Mouse (Mus musculus): Measurements from ENCODE around the gene Irs3.

The Irs3 gene

DNA sequence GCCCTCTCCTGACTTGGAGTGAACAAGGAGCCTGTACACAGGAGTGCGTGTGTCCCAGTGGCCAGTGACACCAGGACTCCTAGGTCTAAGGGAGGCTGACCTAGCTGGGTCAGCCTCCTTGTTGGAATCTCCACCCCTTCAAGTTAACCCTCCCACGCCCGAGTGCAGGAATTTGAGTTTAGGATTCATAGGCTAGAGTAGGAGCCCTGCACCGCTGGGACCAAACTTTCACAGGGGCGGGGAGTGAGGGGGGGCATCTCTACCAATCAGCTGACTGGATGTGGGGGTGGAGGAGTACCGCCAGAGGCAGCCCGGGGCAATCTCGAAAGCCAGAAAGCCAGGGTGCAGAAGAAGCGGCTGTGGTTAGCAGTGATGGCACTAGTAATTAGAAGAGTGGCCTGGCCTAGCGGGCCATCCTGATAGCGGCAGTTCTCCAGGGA lies at the start of gene Irs3:
TSS of gene Irs3 (minus strand) at position 63 of the 440 bp plus-strand sequence.
- peak; percentile 59 to 77 for DNase-seq

DNA sequence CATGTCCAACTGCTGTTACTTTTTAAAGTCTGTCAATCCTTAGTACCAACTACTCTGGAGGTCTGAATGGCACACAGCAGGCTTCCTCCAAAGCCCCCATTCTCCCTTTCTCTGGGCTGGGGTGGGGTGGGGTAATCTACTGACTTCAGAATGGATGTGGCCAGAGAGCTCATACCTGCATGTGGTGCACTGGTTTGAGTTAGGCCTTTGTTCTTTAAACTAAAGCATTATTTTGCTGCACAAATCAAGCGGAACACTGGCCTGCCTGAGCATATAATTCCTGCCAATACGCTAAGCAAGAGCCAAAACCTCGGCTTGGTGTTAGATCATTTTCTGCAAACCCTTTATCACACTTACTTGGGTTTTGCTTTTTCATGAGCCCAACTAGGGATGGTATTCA lies 49.3 kb upstream of the Irs3 start:
- DNase-seq, result no peak

DNA sequence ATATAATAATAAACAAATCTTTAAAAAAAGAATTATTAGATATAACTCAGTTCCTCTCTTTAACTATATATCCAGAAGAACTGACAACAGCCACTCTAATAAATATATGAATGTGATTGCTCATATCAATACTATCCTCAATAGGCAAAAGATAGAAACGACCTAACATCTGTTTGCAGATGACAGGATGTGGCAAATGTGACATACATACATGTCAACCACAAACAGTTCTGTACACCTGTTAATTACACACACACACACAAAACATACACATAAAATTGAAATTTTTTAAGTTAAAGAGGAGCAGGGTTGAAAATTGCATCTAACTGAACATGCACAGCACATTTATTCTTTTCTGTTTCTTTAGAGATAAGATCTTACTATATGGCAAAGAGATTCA lies 46.4 kb upstream of the Irs3 start:
- DNase-seq, result no peak

DNA sequence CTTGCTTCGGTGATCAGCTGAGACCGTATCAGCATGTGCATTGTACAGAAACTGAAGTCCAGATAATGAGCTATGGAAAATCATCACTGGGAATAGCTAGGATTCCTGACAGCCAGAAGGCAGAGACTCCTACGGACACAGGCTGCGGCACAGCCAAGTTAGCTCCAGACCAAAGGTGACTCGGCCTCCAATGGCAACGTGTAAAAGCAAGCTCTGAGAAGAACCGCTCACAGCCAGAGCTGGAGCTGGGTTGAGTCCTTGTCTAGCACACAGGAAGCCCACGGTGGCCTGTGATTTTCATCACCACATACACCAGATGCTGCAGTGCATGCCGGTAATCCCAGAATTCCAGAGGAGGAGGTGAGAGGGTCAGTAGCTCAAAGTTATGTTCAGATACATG lies 45.0 kb upstream of the Irs3 start:
- DNase-seq, result peak; percentile 34 to 66

DNA sequence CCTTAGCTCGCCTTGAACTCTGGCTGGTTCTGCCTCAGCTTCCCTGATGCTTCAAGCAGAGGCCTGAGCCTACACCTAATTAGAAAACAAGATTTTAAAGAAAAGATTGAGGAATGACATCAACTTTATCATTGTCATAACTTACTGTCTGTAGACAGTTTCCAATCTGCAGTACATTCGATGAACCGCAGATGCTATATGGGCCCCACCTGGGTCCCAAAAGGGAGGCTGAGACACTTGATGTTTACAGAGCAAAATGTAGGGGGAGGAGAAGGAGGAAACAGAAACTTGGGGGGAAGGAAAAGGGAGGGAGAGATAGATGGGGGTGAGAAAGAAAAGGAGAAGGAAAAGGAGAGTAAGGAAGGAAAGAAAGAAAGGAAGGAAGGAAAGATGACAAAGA lies 44.5 kb upstream of the Irs3 start:
- no peak for DNase-seq

DNA sequence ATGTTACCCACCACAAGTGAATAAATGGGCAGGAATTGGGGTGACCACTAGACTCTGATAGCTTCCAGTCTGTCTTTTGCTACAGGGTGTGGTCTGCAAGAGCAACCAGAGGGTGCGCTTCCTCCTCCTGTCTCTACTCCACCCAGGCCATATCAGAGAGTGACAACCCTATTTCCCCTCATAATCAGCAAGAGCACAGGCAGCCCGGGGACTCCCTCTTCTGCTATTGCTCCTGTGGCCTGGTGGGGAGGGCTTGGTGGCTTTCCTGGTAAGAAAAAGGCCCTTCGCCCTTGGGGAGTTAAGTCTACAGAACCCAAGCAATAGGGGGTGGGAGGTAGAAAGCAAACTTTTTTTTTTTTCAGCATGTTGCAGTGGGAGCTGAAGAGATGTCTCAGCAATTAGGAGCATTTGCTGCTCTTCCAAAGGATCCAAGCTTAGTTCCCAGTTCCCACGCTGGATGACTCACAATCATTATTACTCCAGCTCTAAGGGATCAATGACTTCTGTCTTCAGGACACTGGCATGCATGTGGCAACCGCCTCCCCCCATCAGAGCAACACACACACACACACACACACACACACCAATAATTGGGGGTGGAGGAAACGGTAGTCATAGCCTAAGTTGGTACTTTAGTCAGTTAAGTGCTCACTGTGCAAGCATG lies 40.7 kb upstream of the Irs3 start:
- DNase-seq, result no peak

DNA sequence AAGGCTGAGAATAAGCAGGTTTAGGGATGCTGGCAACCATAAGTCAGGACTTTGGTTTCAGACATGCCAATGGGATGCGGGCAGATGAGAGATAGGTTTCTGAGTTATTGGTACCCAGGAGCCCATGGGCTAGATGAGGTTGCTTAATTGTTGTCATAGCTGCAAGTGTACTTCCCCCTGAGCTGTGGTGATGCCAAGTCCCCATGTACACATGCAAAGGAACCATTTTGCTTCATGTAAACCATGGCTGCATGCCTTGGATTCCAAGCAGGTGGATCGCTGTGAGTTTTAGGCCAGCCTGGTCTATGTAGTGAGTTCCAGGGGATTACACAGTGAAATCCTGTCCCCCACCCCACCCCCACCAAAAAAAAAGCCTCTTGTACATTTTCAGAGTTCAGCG lies 40.1 kb upstream of the Irs3 start:
- no peak for DNase-seq

DNA sequence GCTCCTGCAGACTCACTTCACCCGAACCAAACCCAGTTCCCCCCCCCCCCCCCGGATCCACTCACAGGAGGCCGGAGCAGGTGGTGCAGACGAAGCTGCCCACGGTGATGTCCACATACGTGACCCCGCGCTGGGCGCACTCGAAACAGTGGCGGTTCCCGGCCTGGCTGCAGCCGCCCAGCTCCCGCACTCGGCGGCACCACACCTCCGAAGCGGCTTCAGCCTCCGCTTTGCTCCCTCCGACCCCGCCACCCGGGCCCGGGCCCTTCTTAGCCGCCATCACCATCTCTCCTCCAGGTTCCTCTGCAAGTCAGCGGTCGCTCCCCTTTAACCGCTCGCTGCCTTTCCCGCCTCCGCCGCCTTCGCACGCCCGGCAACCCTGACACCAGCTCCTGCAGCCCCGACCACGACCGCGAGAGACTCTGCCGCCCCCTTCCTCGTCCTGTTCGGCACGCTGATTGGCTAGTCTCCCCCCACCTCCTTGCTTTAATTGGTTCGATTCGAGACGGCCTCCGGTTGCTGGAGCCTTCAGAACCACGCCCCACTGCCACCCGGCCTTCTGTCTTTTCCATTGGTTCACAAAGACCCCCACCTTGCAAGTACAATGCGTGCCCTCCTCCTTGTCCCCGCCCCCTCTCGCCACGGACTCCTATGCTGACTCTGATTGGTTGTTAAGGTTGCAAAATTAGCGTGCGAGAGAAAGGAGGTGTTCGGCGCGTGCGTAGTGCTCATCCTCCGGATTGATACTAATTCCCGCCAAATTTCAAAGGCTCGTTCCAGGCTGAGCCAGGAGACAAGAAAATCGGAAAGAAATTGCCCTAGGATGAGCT lies 39.0 kb upstream of the Irs3 start, which contains the start of gene Agfg2:
TSS of gene Agfg2 (minus strand) at position 433 of the 830 bp plus-strand sequence.
- DNase-seq, result peak; percentile 100

DNA sequence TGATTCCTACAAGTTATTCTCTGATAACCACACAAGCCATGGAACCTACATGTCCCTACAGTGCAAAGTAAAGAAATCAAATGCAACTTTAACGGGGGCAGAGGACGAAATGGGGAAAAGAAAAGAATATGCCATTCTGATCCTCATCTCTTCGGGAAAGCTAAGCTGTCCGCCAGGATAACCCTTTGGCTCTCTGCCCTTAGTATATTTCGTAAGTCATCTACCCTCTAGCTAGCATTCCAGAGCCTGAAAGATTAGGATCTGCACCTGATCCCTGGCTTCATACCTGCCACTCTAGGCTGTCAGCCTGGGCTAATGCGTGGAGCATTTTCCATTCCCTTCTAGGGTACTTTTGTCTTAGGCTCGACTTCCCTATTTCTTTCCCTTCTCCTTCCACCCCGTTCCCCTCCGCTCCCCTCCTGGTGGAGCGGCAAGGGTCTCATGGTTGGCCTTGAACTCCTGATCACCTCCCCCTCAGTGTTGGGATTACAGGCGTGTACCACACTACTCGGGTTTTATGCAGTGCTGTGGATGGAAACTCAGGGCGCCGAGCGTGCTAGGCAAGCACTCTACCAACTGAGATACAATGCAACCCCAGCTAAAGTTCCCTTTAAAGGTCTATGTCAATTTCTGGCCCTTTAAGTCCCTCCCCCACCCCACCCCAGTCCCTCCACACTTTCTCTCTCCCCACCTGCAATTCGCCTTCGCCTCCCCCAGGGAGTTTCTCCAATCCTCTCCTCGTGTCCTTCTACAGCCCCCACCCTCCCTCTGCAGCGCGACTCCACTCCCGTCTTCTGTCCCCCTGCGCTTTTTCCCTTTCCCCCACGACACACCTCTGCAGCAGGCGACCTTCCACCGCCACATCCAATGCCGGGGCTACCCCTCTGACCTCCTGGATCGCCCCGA lies 38.1 kb upstream of the Irs3 start:
- peak in 1 of 2 experiments; percentile 64 for DNase-seq

DNA sequence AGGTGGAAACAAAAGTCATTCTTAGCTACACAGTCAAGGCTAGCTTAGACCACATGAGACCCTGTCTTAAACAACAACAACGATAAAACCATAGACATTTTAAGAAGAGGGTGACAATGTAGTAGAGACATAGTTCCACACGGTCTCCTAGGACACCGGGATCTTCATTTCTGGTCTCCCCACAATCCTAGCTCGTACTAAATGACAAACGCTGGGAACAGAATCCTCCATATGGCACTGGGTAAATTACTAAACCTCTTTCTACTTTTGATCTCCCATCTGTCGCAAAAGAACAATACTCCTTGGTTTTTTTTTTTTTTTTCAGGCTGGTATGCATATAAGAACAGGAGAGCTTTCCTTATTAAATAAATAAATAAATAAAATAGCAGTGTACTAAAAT lies 37.0 kb upstream of the Irs3 start:
- DNase-seq, result no peak

DNA sequence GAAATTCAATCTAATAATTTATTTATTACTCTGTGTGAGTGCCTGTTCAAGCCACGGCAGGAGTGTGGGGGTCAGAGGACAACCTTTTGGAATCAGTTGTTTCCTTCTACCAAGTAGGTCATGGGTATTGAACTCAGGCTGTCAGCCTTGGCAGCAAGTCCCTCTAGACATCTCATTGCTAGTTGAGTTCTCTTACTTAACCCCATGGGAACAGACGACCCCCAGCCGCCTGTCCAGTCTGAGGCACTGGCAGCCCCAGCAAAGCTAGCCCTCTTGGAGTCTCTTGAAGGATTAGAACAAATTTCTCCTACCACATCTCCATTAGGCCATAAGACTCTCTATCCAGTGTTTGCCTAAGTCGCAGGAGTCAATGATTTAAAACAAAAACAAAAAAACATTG lies 34.2 kb upstream of the Irs3 start:
- DNase-seq, result peak in 1 of 2 experiments; percentile 32

DNA sequence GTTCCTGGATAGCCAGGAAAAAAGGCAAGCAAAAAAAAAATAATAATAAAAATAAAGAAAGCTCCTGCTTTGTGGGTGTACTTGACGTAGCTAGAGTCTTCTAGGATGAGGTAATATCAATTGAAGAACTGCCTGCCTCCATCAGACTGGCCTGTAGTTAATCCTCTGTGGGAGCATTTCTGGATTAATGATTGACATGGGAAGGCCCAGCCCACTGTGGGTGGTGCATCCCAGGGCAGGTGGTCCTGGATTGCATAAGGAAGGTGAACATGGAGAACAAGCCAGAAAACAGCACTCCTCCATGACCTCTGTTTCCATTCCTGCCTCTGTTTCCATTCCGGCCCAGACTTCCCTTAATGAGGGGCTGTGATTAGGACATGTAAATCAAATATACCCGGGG lies 33.2 kb upstream of the Irs3 start:
- DNase-seq, result peak; percentile 43 to 71

DNA sequence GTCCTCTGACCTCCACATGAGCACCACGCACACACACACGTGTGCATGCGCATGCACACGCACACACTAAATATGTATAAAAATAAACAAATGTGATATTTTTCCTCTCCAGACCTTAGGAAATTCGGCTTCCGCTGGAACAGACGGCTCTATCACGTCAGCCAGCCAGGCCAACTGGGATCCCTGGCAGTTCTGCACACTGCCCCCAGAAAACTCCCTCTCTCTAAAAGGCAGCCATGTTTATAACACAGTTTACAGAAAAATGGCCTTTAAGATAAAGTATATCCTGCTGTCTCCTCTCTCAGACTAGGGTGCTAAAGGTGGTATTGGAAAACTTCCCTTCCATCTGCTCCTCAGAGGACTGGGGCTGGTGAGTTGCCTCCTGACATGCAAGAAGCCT lies 32.3 kb upstream of the Irs3 start:
- no peak for DNase-seq

DNA sequence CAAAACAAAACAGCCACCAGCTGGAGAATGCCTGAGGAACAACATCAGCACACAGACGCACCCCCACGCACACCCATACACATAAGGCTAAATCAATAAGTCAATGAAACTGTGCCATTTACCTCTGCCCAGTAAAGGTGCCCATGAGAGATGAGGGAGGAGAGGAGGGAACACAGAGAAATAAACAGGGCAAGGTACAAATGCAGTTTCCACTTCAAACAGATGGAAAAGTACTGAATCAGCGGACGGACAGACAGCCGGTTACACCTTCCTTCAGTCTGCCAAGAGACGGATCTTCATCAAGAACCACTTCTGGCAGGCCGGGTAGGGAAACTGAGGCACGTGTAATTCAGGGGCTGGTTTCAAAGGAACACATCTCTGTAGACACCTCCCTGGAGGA lies 29.3 kb upstream of the Irs3 start:
- DNase-seq, result peak; percentile 31 to 59

DNA sequence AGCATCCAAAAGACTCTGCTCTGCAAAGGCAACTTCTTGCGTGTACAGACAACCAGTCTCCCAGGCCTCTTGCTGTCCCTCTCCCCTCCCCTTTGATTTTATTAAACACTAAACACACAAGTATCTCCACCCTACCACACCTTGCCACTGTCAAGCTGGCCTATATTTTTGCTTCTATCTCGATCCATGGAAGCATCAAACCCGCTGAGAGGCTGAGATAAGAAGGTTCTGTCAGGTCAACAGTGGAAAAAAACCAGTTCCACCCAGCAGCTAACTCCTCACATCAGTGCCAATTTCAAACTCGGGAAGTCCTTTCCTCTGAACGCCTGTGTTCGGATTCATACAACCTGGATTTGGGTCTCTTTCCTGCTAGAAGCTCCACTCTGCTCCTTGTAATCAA lies 27.5 kb upstream of the Irs3 start:
- peak in 1 of 2 experiments; percentile 22 for DNase-seq

DNA sequence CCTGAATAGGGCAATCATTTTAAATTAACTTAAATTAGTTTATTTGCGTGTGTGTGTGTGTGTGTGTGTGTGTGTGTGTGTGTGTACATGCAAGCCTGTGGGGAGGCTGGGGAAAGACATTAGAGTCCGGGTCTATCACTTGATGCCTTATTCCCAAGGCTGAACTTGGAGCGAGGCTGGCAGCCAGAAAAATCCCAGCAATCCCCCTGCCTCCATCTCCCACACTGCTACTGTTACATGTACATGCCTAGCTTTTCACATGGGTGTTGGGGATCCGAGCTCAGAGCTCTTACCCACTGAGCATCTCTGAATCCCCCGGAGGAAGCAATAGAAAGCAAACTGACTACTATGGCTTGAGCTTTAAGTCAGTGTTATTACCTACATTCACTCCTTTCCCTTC lies 26.8 kb upstream of the Irs3 start:
- DNase-seq, result no peak

DNA sequence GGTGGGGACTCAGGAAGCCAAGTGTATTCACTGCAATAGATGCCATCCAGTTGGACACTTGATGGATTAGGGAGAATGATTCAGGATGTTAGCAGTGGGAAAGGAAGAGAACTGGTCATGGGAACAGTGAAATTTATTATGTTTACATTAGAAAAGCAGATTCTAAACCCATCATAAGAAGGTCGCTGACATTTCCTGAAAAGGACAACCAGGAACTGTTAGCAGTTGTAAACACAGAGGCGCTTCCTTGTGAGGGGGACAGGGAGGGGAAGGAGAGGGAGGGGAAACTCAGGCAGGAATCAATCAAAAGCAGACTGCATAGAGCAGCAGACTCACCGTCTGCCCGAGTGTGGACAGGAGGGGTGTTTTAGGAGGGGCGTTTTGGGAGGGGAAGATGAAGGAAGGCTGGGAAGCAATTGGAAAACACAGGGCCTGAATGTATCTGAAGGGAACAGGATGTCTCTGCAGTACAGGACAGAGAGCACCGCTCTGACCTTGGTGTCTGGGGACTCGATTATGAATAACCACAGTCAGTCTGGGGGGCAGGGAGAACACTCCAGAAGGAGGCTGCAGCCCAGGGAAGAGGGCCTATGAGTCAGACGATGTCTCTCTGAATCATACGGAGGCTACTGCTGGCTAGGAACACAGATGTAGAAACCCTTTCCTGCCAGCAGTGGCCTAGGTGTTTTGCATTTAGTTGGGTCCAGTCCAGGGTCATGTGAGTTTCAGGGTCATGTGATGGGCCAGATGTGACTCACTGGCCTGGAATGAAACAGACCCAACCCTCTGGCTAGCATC lies 26.1 kb upstream of the Irs3 start:
- DNase-seq, result peak; percentile 90 to 91

DNA sequence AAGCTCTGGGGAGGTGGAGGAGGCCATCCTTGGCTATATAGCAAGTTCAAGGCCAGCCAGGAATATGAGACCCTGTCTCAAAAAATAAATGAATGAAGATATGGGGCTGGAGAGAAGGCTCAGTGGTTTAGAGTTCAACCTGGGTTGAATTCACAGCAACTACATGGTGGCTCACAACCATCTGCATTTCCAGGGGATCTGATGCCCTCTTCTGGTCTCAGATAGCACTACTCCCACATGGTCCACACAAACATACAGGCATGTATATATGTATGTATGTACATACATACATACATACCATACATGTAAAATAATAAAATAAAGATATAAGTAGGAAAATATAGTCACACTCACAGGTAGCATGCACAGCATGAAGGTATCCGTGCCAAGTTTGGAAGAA lies 24.7 kb upstream of the Irs3 start:
- no peak for DNase-seq

DNA sequence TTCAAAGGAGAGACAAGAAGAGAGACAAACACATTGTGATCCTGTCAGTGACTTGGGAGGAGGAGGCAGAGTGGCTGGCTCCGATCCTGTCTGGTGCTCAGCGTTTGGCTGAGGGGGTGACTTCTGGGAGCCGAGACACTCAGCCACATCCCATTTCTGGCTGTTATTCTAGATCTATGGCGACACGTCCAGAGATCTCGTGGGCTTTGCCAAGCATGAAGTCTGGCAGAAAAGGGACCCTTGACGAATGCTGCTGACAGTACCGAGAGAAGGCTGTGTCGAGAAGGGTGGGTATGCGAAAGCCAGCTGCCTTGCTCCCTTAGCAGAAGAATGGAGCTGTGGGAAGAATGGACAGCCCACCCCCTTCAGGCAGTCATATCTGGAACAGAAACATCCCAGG lies 23.5 kb upstream of the Irs3 start:
- peak in 1 of 2 experiments; percentile 28 for DNase-seq

DNA sequence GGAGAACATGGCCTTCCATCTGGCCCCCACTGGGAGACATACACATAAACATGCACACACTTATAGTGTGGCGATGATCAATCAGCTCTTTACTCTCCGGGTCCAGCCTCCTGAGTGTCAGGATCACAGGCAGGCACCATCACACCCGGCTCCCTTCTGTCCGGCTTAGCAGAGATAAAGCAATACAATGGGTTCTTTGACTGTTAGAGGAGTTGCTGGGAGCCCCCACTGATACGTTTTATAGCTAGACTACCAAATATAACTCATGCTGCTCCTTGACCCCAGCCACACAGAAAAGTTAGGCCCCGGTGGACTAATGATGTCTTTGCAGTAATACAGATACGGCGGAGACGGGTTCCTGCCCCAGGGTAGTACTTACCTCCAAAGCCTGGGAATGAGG lies 17.5 kb upstream of the Irs3 start:
- DNase-seq, result no peak

DNA sequence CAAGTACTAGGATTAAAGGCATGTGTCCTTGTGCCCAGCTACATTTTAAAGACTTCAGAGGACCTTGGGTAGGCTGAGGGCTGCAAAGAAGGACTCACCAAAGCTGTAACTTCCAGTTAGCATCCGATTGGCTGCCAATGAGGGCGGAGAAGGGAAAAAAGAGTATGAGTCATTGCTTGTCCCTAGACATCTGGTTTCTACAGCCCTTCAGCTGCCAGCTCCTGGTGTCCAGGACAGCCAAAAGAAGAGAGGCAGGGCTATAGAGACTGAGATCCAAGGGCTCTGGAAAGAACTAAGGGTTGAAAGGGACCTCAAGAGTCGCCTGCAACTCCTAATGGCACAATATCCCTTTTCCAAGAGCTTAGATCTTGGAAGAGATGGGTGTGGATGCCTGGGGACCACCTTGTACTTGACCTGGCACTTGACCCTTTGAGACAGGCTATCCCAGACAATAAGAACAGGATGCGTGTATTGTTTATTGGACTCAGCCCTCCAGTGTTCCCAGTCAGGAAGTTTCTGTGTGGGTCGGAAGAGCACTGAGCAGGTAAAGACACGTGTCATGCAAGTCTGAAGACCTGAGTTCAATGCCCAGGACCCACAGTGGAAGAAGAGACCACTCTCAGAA lies 14.7 kb upstream of the Irs3 start:
- DNase-seq, result peak in 1 of 2 experiments; percentile 59

DNA sequence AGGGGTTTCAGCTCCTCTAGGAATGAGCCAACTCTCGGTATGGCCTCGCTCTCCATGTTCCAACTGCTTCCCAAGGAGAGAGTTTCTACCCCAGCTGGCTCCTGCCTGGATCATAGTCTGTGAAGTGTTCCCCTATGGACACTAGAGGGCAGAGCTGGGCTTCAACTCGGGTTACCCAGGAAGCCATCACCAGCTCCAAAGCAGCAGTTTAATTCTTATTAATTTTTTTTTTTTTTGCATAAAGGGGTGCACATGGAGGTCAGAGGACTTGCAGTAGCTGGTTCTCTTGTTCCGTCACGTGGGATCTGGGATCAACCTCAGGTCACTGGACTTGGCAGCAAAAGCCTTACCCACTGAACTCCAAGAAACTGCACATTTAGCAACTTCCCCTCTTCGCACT lies 11.5 kb upstream of the Irs3 start:
- peak; percentile 80 to 89 for DNase-seq

Data from kidney, postnatal 25 days (tissue).